Mouse (Mus musculus): ENCODE data around the gene Timm29.

The Timm29 gene

DNA sequence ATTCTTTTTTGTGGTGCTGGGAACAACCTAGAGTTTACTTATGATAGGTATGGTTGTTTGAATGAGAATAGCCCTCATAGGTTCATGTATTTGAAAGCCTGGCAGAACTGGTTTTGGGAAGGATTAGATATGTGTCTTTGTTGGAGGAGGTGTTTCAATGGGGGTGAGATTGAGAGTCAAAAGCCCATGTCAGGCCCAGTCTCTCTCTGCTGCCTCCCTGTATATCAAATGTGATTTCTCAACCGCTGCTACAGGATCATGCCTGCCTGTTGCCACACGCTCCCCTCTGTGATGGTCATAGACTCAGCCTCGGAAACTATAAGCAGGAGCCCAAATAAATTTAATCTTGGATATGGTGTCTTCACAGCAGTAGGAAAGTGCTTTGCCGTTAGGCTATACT, 27.7 kb downstream of the Timm29 start:
- no peak for DNase-seq

DNA sequence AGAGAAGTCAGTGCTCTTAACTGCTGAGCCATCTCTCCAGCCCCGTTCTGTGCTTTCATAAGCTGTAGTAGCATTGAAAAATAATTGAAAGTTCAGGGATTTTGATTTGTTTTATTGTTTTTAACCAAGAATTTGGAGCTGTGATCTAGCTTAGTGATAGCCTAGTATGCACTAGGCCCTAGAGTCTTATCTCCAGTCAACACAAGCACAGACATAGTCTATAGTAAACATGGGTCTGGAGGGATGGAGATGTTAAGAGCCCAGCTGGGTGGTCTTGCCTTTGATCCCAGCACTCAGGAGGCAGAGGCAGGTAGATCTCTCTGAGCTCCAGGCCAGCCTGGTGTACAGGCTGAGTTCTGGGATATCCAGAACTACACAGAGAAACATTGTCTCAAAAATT, 30.2 kb downstream of the Timm29 start:
- DNase-seq = no peak

DNA sequence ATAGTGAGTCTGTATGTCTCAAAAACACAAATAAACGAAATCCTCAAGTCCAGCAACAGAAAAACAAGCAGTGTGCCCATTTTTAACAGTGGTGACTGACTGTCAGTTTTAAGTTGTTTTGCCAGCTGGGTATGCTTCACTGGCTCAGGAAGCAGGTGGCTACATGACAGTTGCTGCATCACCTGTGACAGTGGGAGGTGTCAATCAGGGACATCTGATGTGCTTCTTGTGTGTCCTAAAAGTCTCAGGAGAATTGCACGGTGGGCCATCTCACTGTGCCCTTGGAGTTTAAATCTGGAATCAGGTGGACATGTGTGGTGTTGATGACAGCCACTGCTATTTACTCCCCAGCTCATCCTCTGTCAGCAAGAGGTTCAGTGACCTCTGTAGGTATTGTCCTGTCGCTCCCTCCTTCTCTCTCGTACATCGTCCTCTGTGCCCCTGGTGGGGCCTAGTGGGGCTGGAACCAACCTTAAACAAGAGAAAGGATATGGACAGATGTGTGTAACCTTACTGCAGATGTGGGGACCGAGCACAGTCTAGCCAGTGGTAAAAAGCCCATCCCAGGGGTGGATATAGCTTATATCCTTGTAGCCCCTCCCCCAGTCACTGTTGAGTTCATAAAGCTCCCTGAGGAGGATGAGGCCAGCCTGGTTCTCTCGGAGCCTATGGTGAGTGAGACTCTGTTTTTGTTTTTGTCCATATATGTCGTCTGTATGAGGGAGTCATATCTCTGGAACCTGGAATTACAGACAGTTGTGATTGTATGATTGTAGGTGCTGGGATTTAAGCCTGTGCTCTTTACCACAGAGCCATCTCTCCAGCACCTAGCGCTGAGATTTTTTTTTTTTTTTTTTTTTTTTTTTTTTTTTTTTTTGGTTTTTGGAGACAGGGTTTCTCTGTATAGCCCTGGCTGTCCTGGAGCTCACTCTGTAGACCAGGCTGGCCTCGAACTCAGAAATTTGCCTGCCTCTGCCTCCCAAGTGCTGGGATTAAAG, 33.1 kb downstream of the Timm29 start:
- DNase-seq = no peak

DNA sequence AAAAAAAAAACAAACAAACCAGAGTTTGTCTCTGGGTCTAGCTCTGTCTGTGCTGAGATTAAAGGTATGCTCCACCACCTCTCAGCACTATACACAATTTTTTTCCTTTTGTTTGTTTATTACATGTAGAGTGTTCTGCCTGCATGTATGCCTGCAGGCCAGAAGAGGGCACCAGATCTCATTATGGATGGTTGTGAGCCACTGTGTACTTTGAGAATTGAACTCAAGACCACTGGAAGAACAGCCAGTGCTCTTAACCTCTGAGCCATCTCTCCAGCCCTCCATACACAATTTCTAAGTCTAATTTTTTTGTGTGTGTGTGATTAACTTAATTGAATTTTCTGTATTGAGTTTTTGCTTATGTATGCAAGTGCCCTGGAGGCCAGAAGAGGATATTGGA, 34.0 kb downstream of the Timm29 start:
- no peak for DNase-seq

DNA sequence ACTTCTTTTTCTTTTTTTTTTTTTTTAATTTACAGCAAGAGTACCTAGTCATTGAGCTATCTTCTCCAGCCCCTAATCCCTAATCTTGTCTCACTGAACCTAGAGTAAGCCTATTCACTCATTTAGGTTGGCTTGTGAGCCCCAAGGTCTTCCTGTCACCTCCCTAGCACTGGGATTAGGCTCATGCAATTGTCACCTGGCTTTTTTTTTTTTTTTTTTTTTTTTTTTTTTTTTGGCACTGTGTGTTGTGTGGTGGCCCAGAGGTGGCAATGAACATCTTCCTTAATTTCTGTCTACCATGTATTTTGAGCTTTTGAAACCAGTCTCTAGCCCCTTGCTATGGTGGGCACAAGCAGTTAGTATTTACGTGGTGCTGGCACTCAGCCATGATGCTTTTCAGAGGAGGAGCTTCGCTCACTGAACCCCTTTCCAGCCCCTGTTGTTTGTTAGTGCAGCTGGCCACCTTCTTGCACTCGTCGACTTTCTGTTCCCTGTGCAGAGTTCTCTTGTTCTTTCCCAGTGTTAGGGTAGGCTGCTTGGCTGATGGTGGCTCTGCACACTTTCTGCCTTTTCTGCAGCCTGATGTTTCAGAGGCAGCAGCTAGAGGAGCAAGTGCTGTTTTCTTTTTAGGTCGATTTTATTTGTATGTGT, 34.7 kb downstream of the Timm29 start:
- no peak for DNase-seq

DNA sequence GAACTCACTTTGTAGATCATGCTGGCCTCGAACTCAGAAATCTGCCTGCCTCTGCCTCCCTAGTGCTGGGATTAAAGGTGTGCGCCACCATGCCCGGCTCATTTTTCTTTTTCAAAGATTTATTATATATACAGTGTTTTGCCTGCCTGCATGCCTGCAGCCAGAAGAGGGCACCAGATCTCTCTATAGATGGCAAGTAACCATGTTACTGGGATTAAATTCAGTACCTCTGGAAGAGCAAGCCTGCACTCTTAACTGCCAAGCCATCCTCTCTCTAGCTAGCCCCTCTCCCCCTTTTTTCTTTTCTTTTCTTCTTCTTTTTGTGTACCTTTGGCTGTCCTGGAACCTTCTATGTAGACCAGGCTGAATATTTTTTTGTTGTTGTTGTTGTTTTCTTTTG, 38.2 kb downstream of the Timm29 start:
- peak; percentile 57 for DNase-seq

DNA sequence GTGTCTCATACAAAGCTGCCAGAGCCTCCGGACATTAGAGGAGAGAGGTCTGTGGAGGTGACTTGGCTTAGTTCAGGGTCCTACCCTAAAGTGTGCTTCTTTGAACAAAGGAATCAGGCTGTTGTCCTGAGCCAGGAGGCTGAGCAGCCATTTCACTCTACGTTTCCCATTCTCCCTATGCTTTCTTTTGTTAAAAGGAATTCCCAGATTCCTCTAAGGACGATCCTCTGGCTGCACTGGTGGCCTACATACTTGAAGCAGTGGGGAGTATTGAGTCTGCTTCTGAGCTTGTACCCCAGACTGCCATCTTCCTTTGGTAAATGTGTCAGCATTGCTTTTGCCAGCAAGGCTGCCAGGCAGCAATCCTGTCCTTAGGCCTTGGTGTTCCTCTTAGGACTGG, 40.6 kb downstream of the Timm29 start:
- DNase-seq = no peak

DNA sequence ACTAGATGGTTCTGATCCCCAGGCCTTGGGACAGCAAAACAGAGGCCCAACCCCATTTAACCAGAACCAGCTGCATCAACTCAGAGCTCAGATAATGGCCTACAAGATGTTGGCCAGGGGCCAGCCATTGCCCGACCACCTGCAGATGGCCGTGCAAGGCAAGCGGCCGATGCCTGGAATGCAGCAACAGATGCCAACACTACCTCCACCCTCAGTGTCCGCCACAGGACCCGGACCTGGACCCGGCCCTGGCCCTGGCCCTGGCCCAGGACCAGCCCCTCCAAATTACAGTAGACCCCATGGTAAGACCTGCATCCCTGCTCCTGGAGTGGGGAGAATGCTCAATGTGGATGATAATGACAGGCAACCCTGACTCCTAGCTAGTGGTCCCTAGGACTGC, 43.1 kb downstream of the Timm29 start:
- no peak for DNase-seq

DNA sequence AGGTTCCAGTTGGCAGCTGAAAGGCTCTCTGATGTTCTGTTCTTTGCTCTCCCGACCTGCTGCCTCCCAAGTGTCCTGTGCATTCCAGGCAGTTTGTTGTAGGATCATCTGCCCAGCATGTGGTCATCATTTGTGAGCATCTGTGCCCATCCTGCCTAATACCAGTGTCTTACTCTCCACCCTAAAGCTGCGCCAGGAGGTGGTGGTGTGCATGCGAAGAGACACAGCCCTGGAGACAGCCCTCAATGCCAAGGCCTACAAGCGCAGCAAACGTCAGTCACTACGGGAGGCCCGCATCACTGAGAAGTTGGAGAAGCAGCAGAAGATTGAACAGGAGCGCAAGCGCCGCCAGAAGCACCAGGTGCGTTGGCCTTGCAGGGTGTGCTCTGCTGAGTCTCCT, 46.5 kb downstream of the Timm29 start:
- DNase-seq = no peak
